Mouse (Mus musculus) T-helper 1 cell (primary cell): ENCODE data around the gene Lrch4.

ENCODE experiments used
- in situ Hi-C: fragments of 300-600 bp; cut with MboI, MseI; formaldehyde crosslinking; loops from one replicate; pipeline ENCODE4 v1.15.1; 2025; ENCODE audit warnings: high pct_unique_total_duplicates

Lrch4 gene

GRCm38 (mm10) chr5:137649669-137650571, 21.0 kb downstream of the Lrch4 start:
- in situ Hi-C loops: loop anchor here (5.0 kb wide), 1 partner anchor 112 kb away; no protein-coding TSS in a partner anchor

GRCm38 (mm10) chr5:137652474-137652873, 23.6 kb downstream of the Lrch4 start:
- in situ Hi-C loops: loop anchor here (5.0 kb wide), 1 partner anchor 110 kb away; no protein-coding TSS in a partner anchor

- in situ Hi-C loops: loop anchor here (5.0 kb wide), 1 partner anchor 109 kb away; no protein-coding TSS in a partner anchor
Measured at GRCm38 (mm10) chr5:137653366-137653765, 24.4 kb downstream of the Lrch4 start.

- in situ Hi-C loops: loop anchor here (5.0 kb wide), 1 partner anchor 108 kb away; no protein-coding TSS in a partner anchor
Measured at GRCm38 (mm10) chr5:137654746-137655145, 25.8 kb downstream of the Lrch4 start.

- in situ Hi-C loops: no loop called here
Measured at GRCm38 (mm10) chr5:137656977-137657376, 28.1 kb downstream of the Lrch4 start.

GRCm38 (mm10) chr5:137660064-137660688, 31.3 kb downstream of the Lrch4 start:
- in situ Hi-C loops: no loop called here

- in situ Hi-C loops: no loop called here
Measured at GRCm38 (mm10) chr5:137663057-137663456, 34.1 kb downstream of the Lrch4 start.

GRCm38 (mm10) chr5:137668971-137669370, 40.0 kb downstream of the Lrch4 start:
- in situ Hi-C loops: no loop called here

- in situ Hi-C loops: no loop called here
Measured at GRCm38 (mm10) chr5:137670240-137670639, 41.3 kb downstream of the Lrch4 start.

- in situ Hi-C loops: no loop called here
Measured at GRCm38 (mm10) chr5:137671443-137672240, 42.7 kb downstream of the Lrch4 start.

GRCm38 (mm10) chr5:137672361-137672760, 43.4 kb downstream of the Lrch4 start:
- in situ Hi-C loops: no loop called here

GRCm38 (mm10) chr5:137673015-137673414, 44.1 kb downstream of the Lrch4 start:
- in situ Hi-C loops: no loop called here

GRCm38 (mm10) chr5:137674786-137675185, 45.9 kb downstream of the Lrch4 start:
- in situ Hi-C loops: no loop called here

GRCm38 (mm10) chr5:137677859-137678258, 48.9 kb downstream of the Lrch4 start:
- in situ Hi-C loops: no loop called here

- in situ Hi-C loops: no loop called here
Measured at GRCm38 (mm10) chr5:137678736-137679135, 49.8 kb downstream of the Lrch4 start.

- in situ Hi-C loops: no loop called here
Measured at GRCm38 (mm10) chr5:137679726-137680125, 50.8 kb downstream of the Lrch4 start.

GRCm38 (mm10) chr5:137682526-137682925, 53.6 kb downstream of the Lrch4 start:
- in situ Hi-C loops: no loop called here

GRCm38 (mm10) chr5:137683388-137684293, 54.7 kb downstream of the Lrch4 start:
- in situ Hi-C loops: no loop called here

- in situ Hi-C loops: no loop called here
Measured at GRCm38 (mm10) chr5:137684294-137685123, 55.6 kb downstream of the Lrch4 start, which contains the start of gene Agfg2. Agfg2 (minus strand) TSS chr5:137684726.

- in situ Hi-C loops: no loop called here
Measured at GRCm38 (mm10) chr5:137685653-137686052, 56.7 kb downstream of the Lrch4 start.
